ENCODE assay signal across 34 mouse cellular contexts in the genomic region with DNA sequence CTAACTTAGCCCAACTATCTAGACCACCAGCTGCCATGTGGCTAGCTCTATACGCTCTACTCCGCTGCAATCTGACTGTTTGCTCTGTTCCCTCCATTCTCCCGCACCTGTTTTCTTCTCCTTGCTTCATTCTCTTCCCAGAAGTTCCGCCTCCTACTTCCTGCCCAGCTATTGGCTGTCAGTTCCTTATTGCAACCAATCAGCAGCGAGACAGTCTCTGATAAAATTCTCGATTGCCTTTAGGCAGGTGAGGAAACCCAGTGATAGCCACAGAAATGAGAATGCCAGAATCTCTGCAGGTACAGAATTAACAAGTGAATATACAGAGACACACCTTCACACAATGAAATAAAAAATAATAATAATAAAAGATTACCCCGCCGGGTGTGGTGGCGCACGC. TPM values are rescaled to one million over a fixed set of nuclear protein-coding genes. Genes with fewer than 3 reads are reported as not detected.
DNase-seq lines count a peak whose midpoint lies in the region; ATAC-seq lines count a peak whose summit lies in the region.
"Had no signal": no experiment of that assay in that cellular context is flagged by ENCODE, and none has a peak within 500 bp of the region (broad histone marks: within the 10 kb centered on the region; RNA-seq: fewer than 3 reads in every experiment).

No protein-coding gene starts in this region.

- no peak overlapping the region for H3K27ac ChIP-seq in midbrain, embryonic 14.5 days (replicated peaks; ENCODE audit: low read depth, low read length)
- H3K27ac ChIP-seq: embryonic facial prominence, embryonic 12.5 days; hindbrain, embryonic 10.5 days; intestine, embryonic 15.5 days; kidney, postnatal 0 days; liver, embryonic 13.5 days; midbrain, embryonic 15.5 days; neural tube, embryonic 15.5 days had no signal

- H3K4me3 ChIP-seq in midbrain, embryonic 14.5 days (replicated peaks; ENCODE audit: low read depth, low read length) = no peak overlapping the region
- H3K4me3 ChIP-seq: embryonic facial prominence, embryonic 12.5 days; hindbrain, embryonic 10.5 days; intestine, embryonic 15.5 days; liver, embryonic 13.5 days; megakaryocyte, embryonic 14.5 days; midbrain, embryonic 15.5 days; neural tube, embryonic 15.5 days had no signal

- no peaks in the 10 kb centered on the region for H3K27me3 ChIP-seq in midbrain, embryonic 14.5 days (ENCODE audit: control insufficient read depth, insufficient read depth, low read length)
- H3K27me3 ChIP-seq: embryonic facial prominence, embryonic 12.5 days; intestine, embryonic 15.5 days; liver, embryonic 13.5 days; midbrain, embryonic 15.5 days; neural tube, embryonic 15.5 days had no signal

- H3K36me3 ChIP-seq in midbrain, embryonic 14.5 days (ENCODE audit: control insufficient read depth, insufficient read depth, low read length) = no peaks in the 10 kb centered on the region
- H3K36me3 ChIP-seq: embryonic facial prominence, embryonic 12.5 days; hindbrain, embryonic 10.5 days; intestine, embryonic 15.5 days; liver, embryonic 13.5 days; midbrain, embryonic 15.5 days; neural tube, embryonic 15.5 days had no signal

- ATAC-seq in CD4-positive, CD25-positive, alpha-beta regulatory T cell, adult 4 months = no peak
- ATAC-seq in megakaryocyte-erythroid progenitor cell, adult 5-6 weeks (replicated peaks; ENCODE audit: low FRiP score, low TSS enrichment, poor library complexity, severe bottlenecking) = no peak
- ATAC-seq in midbrain, embryonic 14.5 days (ENCODE audit: low FRiP score, low TSS enrichment) = no peak
- ATAC-seq: activated CD4-positive, CD25-positive, alpha-beta regulatory T cell, adult 4 months; forebrain, embryonic 14.5 days; hindbrain, embryonic 16.5 days; intestine, embryonic 15.5 days; midbrain, embryonic 15.5 days had no signal

- H3K9me3 ChIP-seq in midbrain, embryonic 14.5 days (ENCODE audit: control insufficient read depth, low read length) = no peaks in the 10 kb centered on the region
- H3K9me3 ChIP-seq: embryonic facial prominence, embryonic 12.5 days; hindbrain, embryonic 10.5 days; intestine, embryonic 15.5 days; liver, embryonic 13.5 days; megakaryocyte, embryonic 14.5 days; midbrain, embryonic 15.5 days; neural tube, embryonic 15.5 days had no signal

- H3K4me2 ChIP-seq in midbrain, embryonic 14.5 days (ENCODE audit: low read length) = no peak overlapping the region
- H3K4me2 ChIP-seq: embryonic facial prominence, embryonic 12.5 days; intestine, embryonic 15.5 days; liver, embryonic 13.5 days; midbrain, embryonic 15.5 days; neural tube, embryonic 15.5 days had no signal

- H3K9ac ChIP-seq in midbrain, embryonic 14.5 days (replicated peaks; ENCODE audit: low read length) = no peak overlapping the region
- H3K9ac ChIP-seq: embryonic facial prominence, embryonic 12.5 days; intestine, embryonic 15.5 days; liver, embryonic 13.5 days; midbrain, embryonic 15.5 days; neural tube, embryonic 15.5 days had no signal

- peak; percentile 33 for DNase-seq in CD4-positive, CD25-positive, alpha-beta regulatory T cell, adult 2 months (ENCODE audit: low read depth, low spot score)
- peak; percentile 18 for DNase-seq in thymus, postnatal 25 days
- no peak for DNase-seq in thymus, postnatal 0 days (ENCODE audit: low spot score)
- DNase-seq in c-Kit-positive CD71-positive TER-119-negative erythroid progenitor cells, embryonic 14.5 days (ENCODE audit: low read depth) = peak; percentile 10
- DNase-seq in midbrain, embryonic 14.5 days = no peak
- DNase-seq: adrenal gland, adult 2 months; adrenal gland, postnatal 36 days; cerebellum, adult 2 months; cerebellum, postnatal 25 days; gastrocnemius, postnatal 14 days; heart, postnatal 14 days; kidney, adult 8-10 months; kidney, postnatal 4 days; layer of hippocampus, postnatal 36 days; left cerebral cortex, postnatal 4 days; liver, embryonic 13.5 days; lung, adult 2 months; lung, postnatal 10 days; retina, postnatal 1 day; right cerebral cortex, postnatal 14 days had no signal

- 53% methylated on average over 10 of the region's 10 CpGs for WGBS in midbrain, embryonic 14.5 days

- no peaks in the 10 kb centered on the region for H3K4me1 ChIP-seq in midbrain, embryonic 14.5 days (ENCODE audit: control insufficient read depth, insufficient read depth, low read length)
- H3K4me1 ChIP-seq: embryonic facial prominence, embryonic 12.5 days; hindbrain, embryonic 10.5 days; intestine, embryonic 15.5 days; liver, embryonic 13.5 days; megakaryocyte, embryonic 14.5 days; midbrain, embryonic 15.5 days; neural tube, embryonic 15.5 days had no signal

RNA-seq across cellular contexts. Expression of gene Pear1, which starts 4.9 kb away (rescaled TPM):
- polyA plus RNA-seq in CD4-positive, CD25-positive, alpha-beta regulatory T cell, adult 4 months (2017; shearing (Covaris generic)) = 10 to 100 TPM; 57.3 to 93.7 TPM
- 3.5 and 3.6 TPM in 2 replicates for polyA plus RNA-seq in thymus, postnatal 0 days (2015; fragmentation: Nextera tagmentation; extraction: Ambion mirVana)
- 3.3 and 15.3 TPM in 2 replicates for total RNA-seq in megakaryocyte-erythroid progenitor cell, adult 5-6 weeks (2014; fragmentation: Nextera tagmentation)
- 3.2 and 4.3 TPM in 2 replicates for total RNA-seq in megakaryocyte-erythroid progenitor cell, adult 5-6 weeks (2017)
- polyA plus RNA-seq in midbrain, embryonic 14.5 days (2014; fragmentation: Nextera tagmentation; extraction: Ambion mirVana) = 2.2 and 6.9 TPM in 2 replicates

RNA-seq across cellular contexts. Expression of gene Sh2d2a, which starts 17.5 kb away (rescaled TPM):
- 100 to 1,000 TPM; 213 to 324 TPM for polyA plus RNA-seq in CD4-positive, CD25-positive, alpha-beta regulatory T cell, adult 4 months (2017; shearing (Covaris generic))
- 101 and 108 TPM in 2 replicates for polyA plus RNA-seq in thymus, postnatal 0 days (2015; fragmentation: Nextera tagmentation; extraction: Ambion mirVana)
- total RNA-seq in megakaryocyte-erythroid progenitor cell, adult 5-6 weeks (2014; fragmentation: Nextera tagmentation) = 0.74 and 2.2 TPM in 2 replicates
- 5.2 TPM in 1 of 2 replicates, not detected in the other for total RNA-seq in megakaryocyte-erythroid progenitor cell, adult 5-6 weeks (2017)
- 0.05 TPM in 1 of 2 replicates, not detected in the other for polyA plus RNA-seq in midbrain, embryonic 14.5 days (2014; fragmentation: Nextera tagmentation; extraction: Ambion mirVana)
- total RNA-seq: layer of hippocampus, postnatal 36 days; left cerebral cortex, postnatal 4 days had no signal
- polyA plus RNA-seq: brain, embryonic 14.5 days; embryonic facial prominence, embryonic 12.5 days; forebrain, embryonic 14.5 days; hindbrain, embryonic 16.5 days; liver, embryonic 13.5 days; midbrain, embryonic 15.5 days; neural tube, embryonic 15.5 days had no signal

RNA-seq across cellular contexts. Expression of gene Insrr, which starts 32.3 kb away (rescaled TPM):
- polyA plus RNA-seq in CD4-positive, CD25-positive, alpha-beta regulatory T cell, adult 4 months (2017; shearing (Covaris generic)) = 1 to 10 TPM in 1 of 2 experiments, under 1 TPM in 1; 0.17 to 1.6 TPM
- 0.04 and 0.05 TPM in 2 replicates for polyA plus RNA-seq in thymus, postnatal 0 days (2015; fragmentation: Nextera tagmentation; extraction: Ambion mirVana)
- not detected in 2 replicates for total RNA-seq in megakaryocyte-erythroid progenitor cell, adult 5-6 weeks (2014; fragmentation: Nextera tagmentation)
- 0.15 TPM in 1 of 2 replicates, not detected in the other for total RNA-seq in megakaryocyte-erythroid progenitor cell, adult 5-6 weeks (2017)
- polyA plus RNA-seq in midbrain, embryonic 14.5 days (2014; fragmentation: Nextera tagmentation; extraction: Ambion mirVana) = 0.13 and 0.97 TPM in 2 replicates
- total RNA-seq: granulocyte monocyte progenitor cell, adult 5-6 weeks had no signal

RNA-seq across cellular contexts. Expression of gene Ntrk1, which starts 34.1 kb away (rescaled TPM):
- not detected for polyA plus RNA-seq in CD4-positive, CD25-positive, alpha-beta regulatory T cell, adult 4 months (2017; shearing (Covaris generic))
- 0.15 and 0.48 TPM in 2 replicates for polyA plus RNA-seq in thymus, postnatal 0 days (2015; fragmentation: Nextera tagmentation; extraction: Ambion mirVana)
- not detected in 2 replicates for total RNA-seq in megakaryocyte-erythroid progenitor cell, adult 5-6 weeks (2014; fragmentation: Nextera tagmentation)
- not detected in 2 replicates for total RNA-seq in megakaryocyte-erythroid progenitor cell, adult 5-6 weeks (2017)
- polyA plus RNA-seq in midbrain, embryonic 14.5 days (2014; fragmentation: Nextera tagmentation; extraction: Ambion mirVana) = 1.2 and 1.7 TPM in 2 replicates
- total RNA-seq: gastrocnemius, postnatal 14 days; granulocyte monocyte progenitor cell, adult 5-6 weeks had no signal
- polyA plus RNA-seq: activated CD4-positive, CD25-positive, alpha-beta regulatory T cell, adult 4 months had no signal

RNA-seq across cellular contexts. Expression of gene Prcc, which starts 56.4 kb away (rescaled TPM):
- polyA plus RNA-seq in CD4-positive, CD25-positive, alpha-beta regulatory T cell, adult 4 months (2017; shearing (Covaris generic)) = 1 to 10 TPM; 3.8 to 6.0 TPM
- 13.9 and 14.4 TPM in 2 replicates for polyA plus RNA-seq in thymus, postnatal 0 days (2015; fragmentation: Nextera tagmentation; extraction: Ambion mirVana)
- total RNA-seq in megakaryocyte-erythroid progenitor cell, adult 5-6 weeks (2014; fragmentation: Nextera tagmentation) = 39.9 and 52.2 TPM in 2 replicates
- total RNA-seq in megakaryocyte-erythroid progenitor cell, adult 5-6 weeks (2017) = 30.1 and 48.5 TPM in 2 replicates
- polyA plus RNA-seq in midbrain, embryonic 14.5 days (2014; fragmentation: Nextera tagmentation; extraction: Ambion mirVana) = 17.4 and 22.5 TPM in 2 replicates

Comparison
In these comparisons a context has a peak if more than half of its experiments do, and no peak if none do; other contexts are left out.
1. DNase-seq: peak in CD4-positive, CD25-positive, alpha-beta regulatory T cell, adult 2 months (single experiment), thymus, postnatal 25 days (single experiment) and c-Kit-positive CD71-positive TER-119-negative erythroid progenitor cells, embryonic 14.5 days (single experiment); none in thymus, postnatal 0 days (single experiment) and midbrain, embryonic 14.5 days (single experiment).
2. RNA of gene Sh2d2a, which starts 17.5 kb away (polyA plus RNA-seq): 213 to 324 TPM in CD4-positive, CD25-positive, alpha-beta regulatory T cell, adult 4 months and 101 to 108 TPM in thymus, postnatal 0 days; 0.05 TPM in midbrain, embryonic 14.5 days; every median in the first group is over 10 times any median in the second.